Mouse (Mus musculus) lung, embryonic 16.5 days (tissue): Measurements from ENCODE around the gene Ilf2. TPM values are rescaled to one million over a fixed set of nuclear protein-coding genes. Genes with fewer than 3 reads are reported as not detected.

Source experiments
- ATAC-seq: fragments of 200-750 bp; cut with Nextera tagmentation; 2 replicates; pipeline ENCODE4 v1.8.0; 2017; ENCODE audit warnings: low read depth, mild to moderate bottlenecking, moderate library complexity
- H3K27ac ChIP-seq: fragments of 300-500 bp; sonication (generic); 2 replicates; pipeline ENCODE4 v1.5.1; 2014; ENCODE audit warnings: mild to moderate bottlenecking, control low read depth, low read length
- H3K27me3 ChIP-seq: fragments of 300-500 bp; sonication (generic); 2 replicates; pipeline ENCODE4 v1.6.1; 2014; ENCODE audit warnings: low read depth, low read length, mixed read lengths; ENCODE audit not compliant: control insufficient read depth, insufficient read depth
- H3K36me3 ChIP-seq: fragments of 300-500 bp; sonication (generic); 2 replicates; pipeline ENCODE4 v1.6.1; 2014; ENCODE audit warnings: low read length; ENCODE audit not compliant: control insufficient read depth, insufficient read depth
- H3K4me1 ChIP-seq: fragments of 300-500 bp; sonication (generic); replicated peaks from 2 replicates; pipeline ENCODE4 v1.6.1; 2014; ENCODE audit warnings: low read length, mixed read lengths; ENCODE audit not compliant: control insufficient read depth, insufficient read depth
- H3K4me2 ChIP-seq: fragments of 300-500 bp; sonication (generic); 2 replicates; pipeline ENCODE4 v1.6.1; 2014; ENCODE audit warnings: low read depth, low read length, control low read depth
- H3K4me3 ChIP-seq: fragments of 300-500 bp; sonication (generic); 2 replicates; pipeline ENCODE4 v1.5.1; 2014; ENCODE audit warnings: mild to moderate bottlenecking, low read length, control low read depth
- H3K9ac ChIP-seq: fragments of 300-500 bp; sonication (generic); 2 replicates; pipeline ENCODE4 v1.6.1; 2014; ENCODE audit warnings: low read length, control low read depth
- H3K9me3 ChIP-seq: fragments of 300-500 bp; sonication (generic); 2 replicates; pipeline ENCODE4 v1.6.1; 2016; ENCODE audit warnings: low read length; ENCODE audit not compliant: control insufficient read depth
- WGBS: fragments of 180-500 bp; shearing (Covaris S2); extraction: QIAGEN DNeasy Blood & Tissue Kit; methylation state at CpG from one replicate; pipeline ENCODE4 v1.1.7; 2014; 5-methylcytosine and 5-hydroxymethylcytosine counted together
- polyA plus RNA-seq: library from polyadenylated mRNA; unstranded; fragments of >200 nt; fragmentation: Nextera tagmentation; extraction: Ambion mirVana; gene quantifications from 2 replicates; pipeline ENCODE4 v1.2.1, GENCODE M21; 2015

The Ilf2 gene
- polyA plus RNA-seq, 1 experiment from 2014 or later, result 189 TPM

DNA sequence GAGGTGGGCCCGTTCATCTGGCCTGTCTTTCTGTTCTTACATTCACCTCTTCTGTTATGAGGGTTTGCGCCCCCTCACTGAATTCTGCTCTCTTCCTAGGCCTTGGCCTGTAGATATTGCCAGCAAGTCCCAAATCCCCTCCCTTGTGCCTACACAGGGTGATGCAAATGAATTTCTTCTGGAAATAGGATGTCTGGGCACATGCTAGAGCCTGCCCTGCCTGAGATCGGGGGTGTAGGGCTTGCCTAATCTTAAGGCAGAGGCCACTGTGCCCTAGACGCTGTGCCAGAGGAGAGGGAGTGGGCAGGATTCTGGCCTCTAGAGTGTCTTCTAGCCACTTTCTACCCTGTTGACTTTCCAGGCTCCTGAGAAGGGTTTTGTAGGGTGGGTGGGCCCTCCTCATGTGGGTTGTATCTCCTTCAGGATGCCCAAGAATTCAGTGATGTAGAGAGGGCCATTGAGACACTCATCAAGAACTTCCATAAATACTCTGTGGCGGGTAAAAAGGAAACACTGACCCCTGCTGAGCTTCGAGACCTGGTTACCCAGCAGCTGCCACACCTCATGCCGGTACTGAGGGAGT lies 51.5 kb downstream of the Ilf2 start:
- Histone ChIP-seq H3K27ac (peak overlapping the region; percentile 6; the same call in 1 of the 2 replicates), H3K36me3 (no peaks in the 10 kb centered on the region), H3K9me3 (no peaks in the 10 kb centered on the region), H3K9ac (0 out of 2 replicates have a peak overlapping the region, but pooled peaks have one; percentile 29), H3K4me3 (peak overlapping the region; percentile 11; the same call in 1 of the 2 replicates), H3K4me1 (peaks cover 14% of the 10 kb centered on the region), H3K4me2 (0 out of 2 replicates have a peak overlapping the region, but pooled peaks have one; percentile 41), H3K27me3 (no peaks in the 10 kb centered on the region)
- peak; percentile 32 for ATAC-seq
- WGBS, result 71% methylated on average over 7 of the region's 7 CpGs

- Histone ChIP-seq H3K9me3 (no peaks in the 10 kb centered on the region), H3K27ac (no peak overlapping the region), H3K4me1 (peaks cover 8% of the 10 kb centered on the region), H3K4me2 (no peak overlapping the region), H3K9ac (no peak overlapping the region), H3K4me3 (no peak overlapping the region), H3K27me3 (no peaks in the 10 kb centered on the region), H3K36me3 (no peaks in the 10 kb centered on the region)
- ATAC-seq, result no peak
- WGBS, result 48% methylated on average over 5 of the region's 5 CpGs
Measured at GRCm38 (mm10) chr3:90531713-90532112, 55.8 kb downstream of the Ilf2 start.

DNA sequence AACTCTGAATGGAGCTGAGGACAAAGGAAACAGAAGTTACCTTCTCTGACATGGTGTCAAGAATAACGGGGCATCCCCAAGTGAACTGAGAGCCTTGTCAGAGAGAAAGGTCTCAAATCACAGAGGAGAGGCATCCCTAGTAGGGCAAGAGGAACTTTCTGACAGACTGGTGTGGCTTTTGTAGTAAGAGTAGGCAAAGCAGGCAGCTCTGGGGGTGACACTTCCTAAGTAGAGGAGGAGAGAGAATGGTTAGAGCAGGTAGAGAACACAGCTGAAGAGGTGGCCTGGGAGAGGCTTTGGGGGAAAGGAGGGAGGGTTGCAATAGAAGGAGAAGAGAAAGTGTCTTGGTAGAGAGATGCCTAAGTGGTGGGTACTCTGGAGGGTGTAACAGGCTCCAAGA lies 59.5 kb downstream of the Ilf2 start:
- no peak overlapping the region for H3K27ac ChIP-seq
- H3K4me2 ChIP-seq, result no peak overlapping the region
- WGBS, result 60% methylated on average over 1 of the region's 1 CpGs
- H3K9me3 ChIP-seq, result no peaks in the 10 kb centered on the region
- no peaks in the 10 kb centered on the region for H3K36me3 ChIP-seq
- no peak overlapping the region for H3K9ac ChIP-seq
- no peaks in the 10 kb centered on the region for H3K27me3 ChIP-seq
- no peak overlapping the region for H3K4me3 ChIP-seq
- no peak for ATAC-seq
- no peaks in the 10 kb centered on the region; the same call in 1 of the 2 replicates for H3K4me1 ChIP-seq

GRCm38 (mm10) chr3:90537141-90537904 lies 61.4 kb downstream of the Ilf2 start, which contains the start of gene S100a16:
Gene S100a16, plus strand, starts transcription at chr3:90537254.
- H3K27ac ChIP-seq, result peak within 1 kb of the TSS; percentile 82
- H3K4me1 ChIP-seq, result no peaks in the 10 kb centered on the region; the same call in 1 of the 2 replicates
- H3K4me3 ChIP-seq, result peak within 1 kb of the TSS; percentile 43
- peak within 1 kb of the TSS; percentile 53 for H3K9ac ChIP-seq
- peak within 1 kb of the TSS; percentile 43 for H3K4me2 ChIP-seq
- peak; percentile 90 for ATAC-seq
- 28% methylated on average over 10 of the region's 10 CpGs for WGBS
- no peaks in the 10 kb centered on the region for H3K36me3 ChIP-seq
- H3K9me3 ChIP-seq, result no peaks in the 10 kb centered on the region
- H3K27me3 ChIP-seq, result no peaks in the 10 kb centered on the region

DNA sequence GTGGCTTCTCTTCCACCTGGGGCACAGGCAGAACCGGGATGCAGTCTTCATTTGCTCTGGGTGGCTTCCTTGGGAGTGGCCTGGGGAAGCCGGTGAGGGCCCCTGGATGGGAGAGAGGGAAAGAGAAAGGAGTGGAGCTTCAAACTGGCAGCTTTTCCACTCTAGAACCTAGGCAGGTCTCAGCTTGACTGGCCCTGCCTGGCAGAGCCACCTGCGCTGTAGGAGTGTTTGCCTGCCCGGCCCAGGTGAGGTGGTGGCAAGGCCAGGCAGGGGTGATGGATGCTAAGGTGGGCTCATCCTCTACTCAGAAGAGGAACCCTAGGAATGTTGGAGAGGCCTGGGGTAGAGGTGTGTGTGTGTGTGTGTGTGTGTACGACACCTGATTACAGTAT lies 62.0 kb downstream of the Ilf2 start:
- Histone ChIP-seq H3K36me3 (no peaks in the 10 kb centered on the region), H3K9me3 (no peaks in the 10 kb centered on the region), H3K27me3 (no peaks in the 10 kb centered on the region), H3K4me3 (peak overlapping the region; percentile 43), H3K4me2 (peak overlapping the region; percentile 43), H3K27ac (peak overlapping the region; percentile 82), H3K4me1 (no peaks in the 10 kb centered on the region; the same call in 1 of the 2 replicates), H3K9ac (peak overlapping the region; percentile 53)
- no peak for ATAC-seq
- 57% methylated on average over 5 of the region's 5 CpGs for WGBS

Other genes with a start within 250 kb of the Ilf2 start
- gene Jtb, start 244.5 kb upstream of the Ilf2 start, polyA plus RNA-seq, result 91.0 and 93.6 TPM in 2 replicates
- gene Creb3l4, start 232.6 kb upstream of the Ilf2 start, polyA plus RNA-seq, result 5.8 TPM in 2 replicates
- gene Slc39a1, start 228.0 kb upstream of the Ilf2 start, polyA plus RNA-seq, result 105 and 110 TPM in 2 replicates
- gene Crtc2, start 222.0 kb upstream of the Ilf2 start, polyA plus RNA-seq, result 25.5 and 28.4 TPM in 2 replicates
- 3.6 and 3.7 TPM in 2 replicates for gene Dennd4b, start 210.9 kb upstream of the Ilf2 start, polyA plus RNA-seq
- 11.3 and 11.4 TPM in 2 replicates for gene Gatad2b, start 182.9 kb upstream of the Ilf2 start, polyA plus RNA-seq
- 20.7 and 21.7 TPM in 2 replicates for gene Slc27a3, start 86.2 kb upstream of the Ilf2 start, polyA plus RNA-seq
- 28.7 and 28.8 TPM in 2 replicates for gene Ints3, start 42.5 kb upstream of the Ilf2 start, polyA plus RNA-seq
- 24.3 and 25.0 TPM in 2 replicates for gene Npr1, start 10.3 kb upstream of the Ilf2 start, polyA plus RNA-seq
- 86.4 and 88.5 TPM in 2 replicates for gene Snapin, start 14.9 kb downstream of the Ilf2 start, polyA plus RNA-seq
- gene Chtop, start 33.4 kb downstream of the Ilf2 start, polyA plus RNA-seq, result 118 and 125 TPM in 2 replicates
- gene S100a1, start 38.3 kb downstream of the Ilf2 start, polyA plus RNA-seq, result 59.3 and 73.2 TPM in 2 replicates
- gene S100a13, start 38.3 kb downstream of the Ilf2 start, polyA plus RNA-seq, result 59.1 and 63.3 TPM in 2 replicates
- 11.7 and 16.4 TPM in 2 replicates for gene S100a14, start 50.7 kb downstream of the Ilf2 start, polyA plus RNA-seq
- gene S100a16, start 61.1 kb downstream of the Ilf2 start, polyA plus RNA-seq, result 241 and 257 TPM in 2 replicates
- 0.25 and 1.1 TPM in 2 replicates for gene S100a3, start 84.5 kb downstream of the Ilf2 start, polyA plus RNA-seq
- not detected in 2 replicates for gene S100a2, start 114.1 kb downstream of the Ilf2 start, polyA plus RNA-seq
- gene Gm42674, start 125.8 kb downstream of the Ilf2 start, polyA plus RNA-seq, result not detected in 2 replicates
- 12.1 and 12.8 TPM in 2 replicates for gene S100a4, start 127.6 kb downstream of the Ilf2 start, polyA plus RNA-seq
- not detected in 2 replicates for gene S100a5, start 132.4 kb downstream of the Ilf2 start, polyA plus RNA-seq
- 184 and 203 TPM in 2 replicates for gene S100a6, start 136.8 kb downstream of the Ilf2 start, polyA plus RNA-seq
- 0.11 and 0.21 TPM in 2 replicates for gene S100a7a, start 177.9 kb downstream of the Ilf2 start, polyA plus RNA-seq
- 27.3 and 53.3 TPM in 2 replicates for gene S100a8, start 192.9 kb downstream of the Ilf2 start, polyA plus RNA-seq
- 13.1 and 32.2 TPM in 2 replicates for gene S100a9, start 219.6 kb downstream of the Ilf2 start, polyA plus RNA-seq